Mouse (Mus musculus): ENCODE data around the gene Pogz.
"Not testable (repeated sequence)": the region's sequence is repeated elsewhere in the genome, so short reads cannot be mapped to it uniquely, and the experiment has no call there.

The Pogz gene

DNA sequence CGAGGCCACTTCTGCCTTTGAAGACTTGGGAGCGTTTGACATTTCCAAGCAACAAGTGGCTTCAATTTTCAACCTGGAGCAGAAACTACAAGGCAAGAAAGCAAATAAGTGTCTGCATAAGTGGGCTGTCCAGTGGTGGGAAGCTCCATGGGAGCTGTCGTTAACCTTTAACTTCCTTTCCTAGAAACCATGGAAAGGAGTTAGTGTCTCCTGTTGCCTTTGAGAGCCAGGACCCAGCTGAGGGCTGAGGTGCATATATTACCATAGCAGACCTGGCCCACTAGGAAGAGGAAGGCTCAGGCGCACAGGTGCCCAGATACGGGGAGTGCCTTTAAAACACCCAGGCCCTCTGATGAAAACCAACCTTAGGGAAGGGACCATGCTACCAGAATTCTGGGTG, 4.7 kb upstream of the Pogz start:
- DNase-seq (ENCODE audit: low read depth) = no peak

DNA sequence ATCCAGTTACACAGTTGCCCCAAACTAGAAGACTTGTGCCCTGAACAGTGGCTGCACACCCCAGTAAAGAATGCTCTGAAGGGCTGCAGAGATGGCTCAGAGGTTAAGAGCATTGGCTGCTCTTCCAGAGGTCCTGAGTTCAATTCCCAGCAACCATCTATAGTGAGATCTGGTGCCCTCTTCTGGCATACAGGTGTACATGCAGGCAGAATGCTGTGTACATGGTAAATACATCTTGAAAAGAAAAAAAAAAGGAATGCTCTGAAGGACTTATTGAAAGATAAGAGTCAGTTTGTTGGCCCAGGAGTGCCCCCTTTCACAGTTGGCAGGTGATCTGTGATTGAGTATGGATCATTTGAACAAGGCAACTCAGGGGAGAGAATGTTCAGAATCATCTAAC, 4.0 kb upstream of the Pogz start:
- DNase-seq (ENCODE audit: low read depth) = peak; percentile 29

DNA sequence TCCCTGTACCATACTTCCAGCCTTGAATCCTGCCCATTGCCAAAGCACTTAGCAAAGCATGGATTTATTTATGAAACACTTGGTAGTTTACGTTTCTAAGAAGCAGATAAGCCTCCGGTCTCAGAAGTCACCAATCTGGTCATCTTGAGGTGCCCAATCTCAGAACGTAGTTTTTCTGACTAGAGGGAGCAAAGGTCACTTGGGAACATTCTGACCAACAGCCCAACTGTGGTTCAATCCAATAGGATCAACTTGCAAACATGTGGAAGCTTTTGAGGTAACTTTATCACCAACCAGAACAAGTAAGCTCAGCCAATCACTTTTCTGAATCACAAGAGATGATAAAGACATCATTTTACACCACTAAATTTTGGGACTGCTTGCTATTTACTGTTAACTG, 2.0 kb upstream of the Pogz start:
- DNase-seq (ENCODE audit: low read depth) = no peak

DNA sequence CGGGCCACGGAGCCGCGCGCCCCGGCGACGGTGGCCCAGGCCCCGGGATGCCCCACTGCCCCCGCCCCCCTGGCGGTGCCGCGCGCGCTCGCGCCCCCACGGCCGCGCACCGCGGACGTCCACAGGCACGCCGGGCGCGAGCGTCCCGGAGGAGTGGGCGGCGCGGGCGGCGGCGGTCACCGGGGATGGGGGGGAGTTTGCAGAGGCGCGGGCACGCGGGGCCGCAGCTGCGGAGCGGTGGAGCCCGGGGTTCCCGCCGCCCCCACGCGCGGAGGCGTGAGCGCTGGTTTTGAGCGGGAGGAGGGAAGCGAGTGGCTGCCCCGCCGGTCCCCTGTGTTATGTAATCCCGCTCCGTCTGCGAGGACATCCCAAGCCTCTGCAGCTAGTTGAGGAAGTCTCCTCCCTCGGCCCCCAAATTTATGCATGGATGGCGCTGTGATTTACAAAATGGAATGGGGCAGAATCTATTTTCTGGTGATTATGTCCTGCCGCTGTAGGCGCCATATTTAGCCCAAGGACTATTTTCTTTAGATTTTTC, 661 bp downstream of the Pogz start:
- peak; percentile 73 for DNase-seq (ENCODE audit: low read depth)

DNA sequence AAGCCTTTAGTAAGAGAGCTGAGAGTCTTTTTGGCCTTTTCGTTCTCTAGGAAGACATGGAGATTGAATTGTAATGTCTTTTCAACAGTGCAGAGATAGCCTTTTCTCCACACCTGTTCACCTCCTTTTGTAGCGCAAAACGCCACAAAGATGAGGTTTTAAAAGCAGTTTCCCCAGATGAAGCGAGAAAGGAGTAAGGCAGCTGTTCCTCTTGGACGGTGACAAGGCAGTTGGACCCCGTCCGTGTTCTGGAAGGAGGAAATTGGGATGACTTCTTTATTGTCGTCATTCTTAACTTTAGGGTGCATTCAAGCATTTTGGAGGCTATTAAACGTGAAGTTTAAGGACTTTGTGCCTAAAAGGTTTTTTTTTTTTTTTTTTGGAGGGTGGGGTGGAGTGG, 1.3 kb downstream of the Pogz start:
- no peak for DNase-seq (ENCODE audit: low read depth)

DNA sequence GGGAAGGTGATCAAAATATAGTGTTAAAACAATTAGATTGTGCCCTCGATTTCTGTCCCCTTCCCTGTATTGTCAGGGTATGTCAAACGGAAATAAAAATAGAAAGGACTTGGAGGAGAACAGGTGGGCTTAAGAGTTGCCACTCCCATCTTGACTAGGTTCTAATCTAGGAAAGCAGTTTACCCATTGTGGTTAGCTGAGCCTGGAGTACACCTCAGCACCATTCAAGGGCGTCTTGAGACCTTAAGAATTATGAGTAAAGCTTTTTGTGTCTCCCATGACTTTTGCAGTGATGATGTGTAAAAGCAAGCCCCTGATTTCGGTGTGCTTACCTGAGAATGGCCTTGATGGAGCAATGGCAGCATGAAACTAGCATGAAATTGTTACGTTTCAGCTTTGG, 1.7 kb downstream of the Pogz start:
- DNase-seq (ENCODE audit: low read depth) = no peak

DNA sequence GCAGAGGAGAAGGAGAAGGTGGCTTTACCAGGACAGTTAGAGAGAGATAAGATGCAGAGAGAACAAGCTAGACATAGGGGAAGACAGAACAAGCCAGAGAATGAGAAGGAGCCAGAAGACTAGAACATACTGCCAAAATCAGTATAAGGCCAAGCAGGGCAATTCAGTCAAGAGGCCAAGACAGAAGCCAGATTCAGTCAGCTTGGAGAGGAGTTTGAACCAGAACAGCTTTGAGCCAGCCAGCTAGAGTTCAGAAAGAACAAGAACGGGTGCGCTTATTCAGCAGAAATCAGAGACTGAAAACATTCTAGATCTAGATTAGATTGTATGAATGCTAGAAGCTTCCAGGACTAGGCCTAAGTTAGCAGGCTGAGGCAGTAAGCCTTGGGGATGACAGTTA, 10.0 kb downstream of the Pogz start:
- no peak for DNase-seq (ENCODE audit: low read depth)

DNA sequence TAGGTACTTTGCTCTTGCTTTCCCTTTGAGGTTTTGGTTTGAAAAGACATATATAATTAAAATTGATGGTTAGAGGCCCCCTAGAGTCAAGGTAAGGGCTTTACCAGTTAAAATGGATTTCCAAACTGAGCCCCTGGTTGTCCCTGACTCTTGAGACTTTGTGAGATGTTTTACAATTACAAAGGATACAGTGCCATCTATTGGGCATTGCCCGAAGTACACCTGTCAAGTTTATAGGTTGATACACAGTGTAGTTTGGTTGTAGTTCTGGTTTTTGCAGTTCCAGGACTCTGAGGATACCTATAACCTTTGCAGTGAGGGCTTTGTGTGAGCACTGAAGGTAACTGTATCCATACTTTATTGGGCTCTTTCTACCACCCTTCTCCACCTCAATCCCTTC, 12.0 kb downstream of the Pogz start:
- peak; percentile 84 for DNase-seq (ENCODE audit: low read depth)

DNA sequence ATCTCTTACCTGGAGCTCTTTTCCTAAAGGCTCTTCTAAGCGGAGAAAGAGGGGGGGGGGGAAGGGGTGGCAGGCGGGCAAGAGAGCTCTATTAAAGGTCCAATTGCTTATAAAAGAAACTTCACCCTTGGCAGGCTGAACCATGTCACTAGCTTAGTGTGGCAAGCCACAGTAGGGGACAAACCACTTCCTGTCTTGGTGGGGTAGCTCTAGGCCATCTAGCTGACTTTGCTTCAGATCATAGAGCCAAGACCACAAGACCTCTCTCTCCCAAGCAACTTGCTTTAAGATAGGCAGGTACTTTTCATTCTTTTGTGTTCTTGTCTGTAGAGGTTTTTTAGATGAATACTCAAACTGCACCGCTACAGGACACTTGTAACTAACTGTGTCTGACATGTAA, 14.4 kb downstream of the Pogz start:
- DNase-seq (ENCODE audit: low read depth) = peak; percentile 94

DNA sequence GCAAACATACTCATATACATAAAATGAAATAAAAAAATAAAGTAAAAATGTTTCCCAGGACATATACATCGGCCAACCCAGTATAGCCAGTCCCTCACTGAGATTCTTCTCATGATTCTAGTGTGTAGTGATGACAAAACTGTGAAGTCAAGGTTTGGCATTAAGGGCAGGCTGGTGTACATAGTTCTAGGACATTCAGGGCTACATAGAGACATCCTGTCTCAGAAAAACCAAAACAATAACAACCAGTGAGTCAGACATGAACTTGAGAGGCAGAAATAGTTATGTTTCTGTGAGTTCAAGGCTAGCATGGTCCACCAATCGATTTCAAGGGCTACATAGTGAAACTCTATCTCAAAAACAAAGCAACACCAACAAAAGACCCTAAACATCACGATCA, 14.8 kb downstream of the Pogz start:
- peak; percentile 28 for DNase-seq (ENCODE audit: low read depth)

DNA sequence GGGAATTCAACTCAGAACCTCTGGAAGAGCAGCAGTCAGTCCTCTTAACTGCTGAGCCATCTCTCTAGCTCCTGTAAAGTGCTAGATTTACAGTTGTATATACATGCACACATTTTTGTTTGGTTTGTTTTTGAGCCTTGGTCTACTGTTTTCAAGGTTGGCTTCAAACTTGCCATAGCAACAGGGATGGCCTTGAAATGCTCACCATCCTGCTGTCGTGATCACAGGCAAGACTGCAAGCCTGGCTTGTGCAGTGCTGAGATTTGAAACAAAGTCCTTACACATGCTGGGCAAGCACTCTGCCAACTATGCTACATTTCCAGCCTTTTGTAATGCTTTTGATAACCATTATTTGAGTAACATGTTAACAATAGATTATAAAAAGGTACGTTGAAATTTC, 22.1 kb downstream of the Pogz start:
- DNase-seq (ENCODE audit: low read depth) = no peak

DNA sequence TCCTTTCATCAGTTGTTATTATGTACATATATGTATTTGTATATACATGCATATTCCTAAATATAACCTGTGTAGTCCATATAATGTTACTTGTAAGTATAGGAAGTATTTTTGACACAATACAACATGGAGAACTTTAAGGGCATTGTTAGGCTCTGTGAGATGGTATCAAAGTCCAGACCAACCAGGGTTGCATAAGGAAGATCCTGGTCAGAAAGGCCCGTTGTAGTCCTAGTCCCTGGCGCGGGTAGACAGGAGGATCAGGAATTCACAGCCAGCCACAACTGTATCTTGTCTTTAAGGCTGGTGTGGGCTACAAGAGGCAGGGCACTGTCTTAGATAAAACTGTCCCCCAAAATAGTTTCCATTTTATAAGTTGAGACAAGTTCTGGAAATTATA, 31.6 kb downstream of the Pogz start:
- no peak for DNase-seq (ENCODE audit: low read depth)

DNA sequence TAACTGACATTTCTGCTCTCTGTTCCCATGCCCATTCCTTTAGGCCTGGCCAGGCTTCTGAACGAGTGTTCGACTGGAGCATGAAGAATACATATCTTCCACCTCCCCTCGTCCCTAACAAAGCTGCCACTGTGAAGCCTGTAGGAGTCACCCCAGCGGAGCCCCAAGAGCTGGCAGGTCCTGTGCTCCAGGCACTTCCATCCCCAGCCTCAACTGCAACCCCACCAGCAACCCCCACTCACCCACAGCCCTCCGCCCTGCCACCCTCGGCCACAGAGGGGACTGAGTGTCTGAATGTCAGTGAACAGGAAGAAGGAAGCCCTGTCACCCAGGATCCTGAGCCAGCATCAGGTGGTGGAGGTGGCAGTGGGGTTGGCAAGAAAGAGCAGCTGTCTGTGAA, 41.3 kb downstream of the Pogz start:
- no peak for DNase-seq (ENCODE audit: low read depth)

DNA sequence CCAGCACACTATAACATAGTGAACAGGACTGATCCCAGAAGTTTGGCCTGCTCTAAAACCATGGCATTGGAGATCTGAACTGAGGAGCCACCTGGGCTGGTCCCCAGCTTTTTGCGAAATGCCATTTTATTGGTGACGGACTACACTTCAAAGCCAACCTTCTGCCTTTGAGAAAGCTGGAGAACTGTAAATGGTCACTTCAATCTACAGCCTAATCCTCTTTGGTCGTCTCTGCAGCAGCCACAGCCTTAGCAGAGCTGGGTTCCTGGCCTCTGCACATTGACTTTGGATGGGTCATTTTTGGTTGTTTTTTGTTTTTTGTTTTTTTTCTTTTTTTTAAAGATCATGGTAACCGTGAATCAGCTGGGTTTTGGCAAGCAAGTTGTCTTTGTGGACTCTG, 44.5 kb downstream of the Pogz start:
- DNase-seq (ENCODE audit: low read depth) = no peak

DNA sequence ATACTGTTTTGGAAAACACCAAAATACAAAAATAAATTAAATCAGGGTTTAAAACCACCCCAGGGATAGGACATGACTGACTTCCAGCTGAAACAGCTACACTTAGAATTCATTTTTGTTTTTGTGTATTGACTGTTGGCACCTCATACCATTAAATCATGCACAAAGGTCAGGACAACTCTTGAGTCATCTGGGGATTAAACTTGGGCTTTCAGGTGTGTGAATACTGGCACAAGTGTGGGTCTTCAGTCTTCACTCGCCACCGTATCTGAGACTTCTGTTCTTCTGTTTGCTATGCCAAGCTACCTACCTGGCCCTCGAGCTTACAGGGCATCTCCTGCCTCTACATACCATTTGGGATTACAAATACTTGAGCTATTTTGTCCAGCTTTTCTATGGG, 45.2 kb downstream of the Pogz start:
- DNase-seq (ENCODE audit: low read depth) = no peak

DNA sequence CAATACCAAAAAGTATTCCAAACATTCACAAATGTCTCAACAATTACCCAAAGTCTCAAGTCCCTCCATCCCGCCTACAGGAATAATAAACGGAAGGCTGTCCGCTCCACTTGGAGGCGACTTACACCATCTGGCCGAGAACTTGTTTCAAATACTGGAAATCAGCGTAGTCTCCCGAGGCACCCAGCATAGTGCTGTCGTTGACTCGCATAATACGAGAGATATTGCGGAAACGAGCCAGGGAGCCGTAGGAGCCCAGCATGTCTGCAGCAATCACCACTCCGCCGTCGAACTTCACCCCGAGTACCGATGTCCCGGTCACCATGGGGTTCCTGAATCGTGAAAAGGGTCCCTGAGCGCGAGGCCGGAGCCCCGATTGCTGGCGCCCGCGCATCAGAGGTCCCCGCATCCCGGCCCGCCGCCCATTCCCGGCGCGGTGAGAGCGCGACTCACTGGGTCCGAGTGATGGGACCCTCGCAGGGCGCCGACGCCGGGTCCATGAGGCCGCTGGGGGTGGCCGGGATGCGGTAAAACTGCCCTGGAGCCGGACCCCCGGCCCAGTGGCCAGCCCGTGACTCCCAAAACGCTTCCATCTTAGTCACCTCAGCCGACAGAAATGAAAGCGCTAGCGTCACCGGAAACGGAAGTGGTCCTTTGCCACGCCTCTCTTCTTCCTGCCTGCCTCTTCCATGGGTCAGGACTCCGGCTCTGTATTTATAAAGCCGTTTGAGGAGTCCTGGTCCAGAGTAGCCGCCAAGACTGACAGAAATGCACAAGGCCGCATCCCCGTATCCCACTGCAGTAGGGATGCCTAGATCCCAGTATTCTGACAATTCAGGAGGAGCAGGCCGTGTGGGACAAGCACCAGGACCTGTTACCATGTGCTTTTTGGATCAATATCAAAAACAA, 49.2 kb downstream of the Pogz start, which contains the start of gene Psmb4:
TSS of gene Psmb4 (minus strand) at position 646 of the 909 bp plus-strand sequence.
- DNase-seq (ENCODE audit: low read depth) = peak; percentile 94

DNA sequence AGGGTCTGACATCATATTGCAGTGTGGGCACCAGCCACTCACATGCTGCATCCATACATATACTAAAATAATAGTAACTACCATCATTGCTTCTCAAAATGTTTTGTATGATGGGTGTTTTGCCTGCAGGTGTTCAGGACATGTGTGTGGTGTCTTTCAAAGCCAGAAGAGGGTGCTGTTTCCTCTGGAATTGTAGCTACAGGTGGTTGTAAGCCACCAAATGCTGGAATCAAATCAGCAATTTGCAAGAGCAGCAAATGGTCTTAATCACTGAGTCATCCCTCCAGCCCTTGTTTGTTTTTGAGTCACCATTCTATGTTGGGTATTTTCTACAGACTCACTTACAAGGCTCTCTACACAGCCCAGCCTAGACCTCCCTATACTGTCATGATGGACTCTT, 51.2 kb downstream of the Pogz start:
- DNase-seq (ENCODE audit: low read depth) = peak; percentile 91

DNA sequence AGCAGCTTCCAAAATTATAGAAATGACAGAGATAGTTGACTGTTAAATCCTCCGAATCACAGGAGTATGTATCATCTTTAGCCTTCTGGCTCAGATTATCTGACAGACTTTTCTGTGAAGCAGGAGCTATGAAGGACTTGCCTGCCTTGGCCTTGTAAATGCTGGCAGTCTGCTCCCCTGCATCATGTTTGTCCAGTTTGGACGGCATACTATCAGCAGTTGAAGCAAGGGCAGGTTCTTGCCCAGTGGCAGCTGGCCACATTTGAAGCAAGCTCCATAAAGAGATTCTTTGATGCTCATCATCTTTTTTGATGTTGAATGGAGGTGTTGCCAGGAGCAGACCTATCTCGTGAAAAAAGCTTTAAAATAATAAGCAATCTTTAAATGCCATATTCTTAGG, 56.7 kb downstream of the Pogz start:
- DNase-seq (ENCODE audit: low read depth) = no peak

DNA sequence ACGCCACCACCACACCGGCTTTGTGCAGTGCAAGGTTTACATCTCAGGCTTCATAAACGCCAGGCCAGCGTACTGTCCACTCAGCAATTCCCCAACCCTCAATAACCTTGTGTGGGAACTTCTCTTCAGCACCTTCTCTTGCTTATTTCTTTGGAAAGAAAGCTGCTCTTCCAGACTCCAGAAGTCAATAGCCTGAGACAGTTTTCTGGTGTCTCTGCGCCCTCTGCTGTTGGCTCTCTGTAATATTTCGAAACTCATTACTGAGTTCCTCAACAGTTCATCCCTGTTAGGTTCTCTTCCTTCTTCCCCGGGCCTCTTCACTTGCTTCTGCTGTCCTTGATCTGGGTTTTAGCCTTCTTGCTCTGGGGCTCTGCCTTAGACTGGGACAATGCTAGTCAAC, 65.4 kb downstream of the Pogz start:
- DNase-seq (ENCODE audit: low read depth) = peak; percentile 71

DNA sequence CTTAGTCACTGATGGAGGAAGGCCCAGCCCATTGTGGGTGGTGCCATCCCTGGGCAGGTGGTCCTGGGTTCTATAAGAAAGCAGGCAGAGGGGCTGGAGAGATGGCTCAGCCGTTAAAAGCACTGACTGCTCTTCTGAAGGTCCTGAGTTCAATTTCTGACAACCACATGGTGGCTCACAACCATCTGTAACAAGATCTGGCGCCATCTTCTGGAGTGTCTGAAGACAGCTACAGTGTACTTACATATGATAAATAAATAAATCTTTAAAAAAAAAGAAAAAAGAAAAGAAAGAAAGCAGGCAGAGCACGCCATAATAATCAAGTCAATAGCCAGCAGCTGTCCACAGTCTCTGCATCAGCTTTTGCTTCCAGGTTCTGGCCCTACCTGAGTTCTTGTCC, 67.4 kb downstream of the Pogz start:
- not testable (repeated sequence) for DNase-seq (ENCODE audit: low read depth)

DNA sequence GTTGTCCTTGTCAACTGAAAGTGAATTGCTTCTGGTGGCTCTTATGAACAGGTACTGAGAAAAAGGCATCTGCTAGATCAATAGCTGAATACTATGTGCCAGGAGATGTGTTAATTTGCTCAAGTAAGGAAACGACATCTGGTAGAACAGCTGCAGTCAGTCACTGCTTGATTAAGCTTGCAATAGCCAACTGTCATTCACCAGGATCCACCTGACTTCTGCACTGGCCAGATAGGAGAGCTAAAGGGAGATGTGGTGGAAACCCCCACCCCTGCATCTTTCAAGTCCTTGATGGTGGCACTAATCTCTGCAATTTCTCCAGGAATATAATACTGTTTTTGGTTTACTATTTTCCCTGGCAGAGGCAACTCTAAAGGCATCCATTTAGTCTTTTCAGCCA, 69.1 kb downstream of the Pogz start:
- DNase-seq (ENCODE audit: low read depth) = no peak

DNA sequence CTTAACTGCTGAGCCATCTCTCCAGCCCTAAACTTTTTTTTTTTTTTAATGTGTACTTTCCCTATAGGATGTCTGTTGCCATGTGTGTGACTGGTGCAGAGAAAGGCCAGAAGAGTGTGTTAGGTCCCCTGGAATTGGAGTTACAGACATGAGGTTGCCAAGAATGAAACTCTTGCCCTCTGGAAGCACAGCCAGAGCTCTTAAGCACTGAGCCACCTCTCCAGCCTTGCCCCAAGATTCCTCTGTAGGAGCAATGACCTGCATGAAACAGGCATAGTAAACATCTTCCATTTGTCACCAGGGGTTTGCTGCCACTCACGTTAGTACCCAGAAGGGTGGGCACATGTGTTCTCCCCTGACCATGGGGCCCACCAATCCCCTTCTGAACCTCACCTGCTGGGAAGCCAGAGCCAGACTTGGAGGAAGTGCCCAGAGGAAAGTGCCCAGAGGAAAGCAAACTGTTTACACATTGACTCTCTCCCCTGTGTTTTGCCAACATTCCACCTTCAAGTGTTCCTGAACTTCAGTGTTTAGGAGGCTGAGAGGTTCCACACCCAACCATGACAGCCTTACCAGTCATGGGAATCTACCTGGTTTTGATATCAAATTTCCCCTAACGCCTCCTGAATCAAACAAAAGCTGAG, 73.8 kb downstream of the Pogz start:
- no peak for DNase-seq (ENCODE audit: low read depth)

DNA sequence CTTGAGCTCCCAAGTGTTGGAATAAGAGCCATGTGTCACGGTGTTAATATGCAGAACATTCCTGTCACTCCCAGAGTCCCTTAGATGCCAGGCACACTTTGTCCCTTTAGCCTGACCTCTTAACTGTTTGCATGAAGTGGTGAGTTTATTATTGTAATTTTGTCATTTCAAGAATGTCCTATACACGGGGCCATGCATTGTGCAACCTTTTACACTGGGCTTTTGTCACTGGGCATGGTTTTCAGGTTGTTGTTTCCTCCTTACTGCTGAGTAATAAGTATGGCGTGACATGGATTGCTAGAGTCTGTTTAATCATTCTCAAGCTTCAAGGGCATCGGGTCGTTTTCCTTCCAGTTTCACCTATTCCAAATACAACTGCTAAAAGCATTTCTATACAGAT, 76.4 kb downstream of the Pogz start:
- peak; percentile 47 for DNase-seq (ENCODE audit: low read depth)
